Mouse (Mus musculus): Measurements from ENCODE around the gene D6Ertd527e. TPM values are rescaled to one million over a fixed set of nuclear protein-coding genes. Genes with fewer than 3 reads are reported as not detected.

D6Ertd527e gene
- total RNA-seq (2012; rRNA removed): 0.11 TPM in 1 of 2 replicates, not detected in the other

DNA sequence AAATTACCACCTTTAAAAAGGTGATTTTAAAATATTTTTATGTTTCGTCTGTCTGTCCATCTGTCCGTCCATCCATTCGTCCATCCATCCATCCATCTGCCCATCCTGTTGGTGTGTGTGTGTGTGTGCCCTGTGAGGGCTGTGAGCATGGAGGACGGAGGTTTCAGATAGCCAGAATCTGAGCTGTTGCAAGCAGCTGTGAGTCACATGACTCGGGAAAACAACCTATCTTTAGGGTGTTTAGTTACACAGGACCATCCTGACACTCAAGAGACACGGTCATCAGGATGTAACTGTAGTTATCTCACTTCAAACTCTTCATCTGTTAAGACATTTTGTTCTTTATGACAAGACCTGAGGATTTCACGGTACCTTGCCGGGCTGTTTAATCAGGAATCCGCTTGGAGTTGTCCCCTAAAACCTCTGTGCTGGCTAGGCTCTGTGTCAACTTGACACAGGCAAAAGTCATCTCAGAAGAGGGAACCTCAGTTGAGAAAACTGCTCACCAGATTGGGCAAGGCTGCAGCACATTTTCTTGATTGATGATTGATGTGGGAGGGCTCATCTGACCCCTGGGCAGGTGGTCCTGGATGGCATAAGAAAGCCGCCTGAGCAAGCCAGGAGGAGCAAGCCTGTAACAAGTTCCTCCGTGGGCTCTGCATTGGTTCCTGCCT is at the start of gene D6Ertd527e:
Gene D6Ertd527e (plus strand): TSS at position 624 of the 674 bp plus-strand sequence.
- Histone ChIP-seq H3K9ac (ENCODE audit: insufficient read depth, low read depth, low read length, poor library complexity, severe bottlenecking) (no peak within 1 kb of the TSS), H3K27ac (ENCODE audit: insufficient read depth, low read depth, low read length, poor library complexity, severe bottlenecking) (no peak within 1 kb of the TSS), H3K4me3 (ENCODE audit: insufficient read depth in 1 of 2, low read depth in 1 of 2, low read length in 2 of 2, poor library complexity in 1 of 2, severe bottlenecking in 1 of 2) (no peak within 1 kb of the TSS), H3K4me1 (ENCODE audit: control insufficient read depth in 2 of 2, insufficient read depth in 2 of 2, low read length in 2 of 2, poor library complexity in 1 of 2) (peaks cover 0 to 3% of the 10 kb centered on the region in 2 experiments; a peak in 1 of 4 replicates), H3K36me3 (ENCODE audit: control insufficient read depth, insufficient read depth, low read length, poor library complexity, severe bottlenecking) (no peaks in the 10 kb centered on the region), H3K9me3 (ENCODE audit: control insufficient read depth, insufficient read depth, low read depth, low read length) (no peaks in the 10 kb centered on the region)
- TF ChIP-seq MAFK (IDR thresholded peaks at IDR 0.05; ENCODE audit: insufficient read depth, low read depth, low read length) (no peak), ZC3H11A (IDR thresholded peaks at IDR 0.05; ENCODE audit: borderline replicate concordance, low read depth, low read length) (no peak), HCFC1 (IDR thresholded peaks at IDR 0.05; ENCODE audit: borderline replicate concordance, insufficient read depth, low read length) (no peak), ZNF384 (IDR thresholded peaks at IDR 0.05; ENCODE audit: low read depth, low read length) (no peak), CHD2 (IDR thresholded peaks at IDR 0.05; ENCODE audit: low read depth, low read length) (no peak)
- in situ Hi-C loops (cut with MboI; ENCODE audit: low sequenced_read_pairs in 2 of 2, unreplicated experiment in 2 of 2): loop anchor here (25.0 kb wide), 1 partner anchor 208 kb away; no protein-coding TSS in a partner anchor
- no peak for DNase-seq (ENCODE audit: low read depth, low spot score)

DNA sequence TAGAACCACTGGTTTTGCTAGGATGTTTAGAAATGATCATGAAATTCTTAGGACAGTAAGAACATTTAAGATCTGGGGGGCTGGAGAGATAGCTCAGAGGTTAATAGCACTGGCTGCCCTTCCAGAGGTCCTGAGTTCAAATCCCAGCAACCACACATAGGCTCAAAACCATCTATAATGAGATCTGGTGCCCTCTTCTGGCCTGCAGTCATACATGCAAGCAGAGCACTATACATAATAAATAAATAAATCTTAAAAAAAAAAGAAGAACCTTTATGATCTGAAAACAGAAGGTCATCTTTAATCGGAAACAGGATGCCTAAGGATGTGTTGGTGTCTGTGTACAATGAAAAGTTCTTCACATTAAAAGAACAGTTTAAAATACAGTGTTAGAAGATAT is 44.8 kb upstream of the D6Ertd527e start:
- in situ Hi-C loops (cut with MboI; ENCODE audit: low sequenced_read_pairs in 2 of 2, unreplicated experiment in 2 of 2): no loop called here
- no peaks in the 10 kb centered on the region for H3K9me3 ChIP-seq (ENCODE audit: control insufficient read depth, insufficient read depth, low read depth, low read length)
- no peak for DNase-seq (ENCODE audit: low read depth, low spot score)
- H3K4me3 ChIP-seq (ENCODE audit: insufficient read depth in 1 of 2, low read depth in 1 of 2, low read length in 2 of 2, poor library complexity in 1 of 2, severe bottlenecking in 1 of 2): no peak overlapping the region
- H3K4me1 ChIP-seq (ENCODE audit: control insufficient read depth in 2 of 2, insufficient read depth in 2 of 2, low read length in 2 of 2, poor library complexity in 1 of 2): no peaks in the 10 kb centered on the region
- no peak for TF ChIP-seq MAFK (IDR thresholded peaks at IDR 0.05; ENCODE audit: insufficient read depth, low read depth, low read length)
- TF ChIP-seq HCFC1 (IDR thresholded peaks at IDR 0.05; ENCODE audit: borderline replicate concordance, insufficient read depth, low read length): no peak
- TF ChIP-seq CHD2 (IDR thresholded peaks at IDR 0.05; ENCODE audit: low read depth, low read length): no peak
- no peak for TF ChIP-seq ZC3H11A (IDR thresholded peaks at IDR 0.05; ENCODE audit: borderline replicate concordance, low read depth, low read length)
- TF ChIP-seq ZNF384 (IDR thresholded peaks at IDR 0.05; ENCODE audit: low read depth, low read length): no peak
- H3K27ac ChIP-seq (ENCODE audit: insufficient read depth, low read depth, low read length, poor library complexity, severe bottlenecking): no peak overlapping the region
- H3K9ac ChIP-seq (ENCODE audit: insufficient read depth, low read depth, low read length, poor library complexity, severe bottlenecking): no peak overlapping the region
- H3K36me3 ChIP-seq (ENCODE audit: control insufficient read depth, insufficient read depth, low read length, poor library complexity, severe bottlenecking): peaks cover 8% of the 10 kb centered on the region

DNA sequence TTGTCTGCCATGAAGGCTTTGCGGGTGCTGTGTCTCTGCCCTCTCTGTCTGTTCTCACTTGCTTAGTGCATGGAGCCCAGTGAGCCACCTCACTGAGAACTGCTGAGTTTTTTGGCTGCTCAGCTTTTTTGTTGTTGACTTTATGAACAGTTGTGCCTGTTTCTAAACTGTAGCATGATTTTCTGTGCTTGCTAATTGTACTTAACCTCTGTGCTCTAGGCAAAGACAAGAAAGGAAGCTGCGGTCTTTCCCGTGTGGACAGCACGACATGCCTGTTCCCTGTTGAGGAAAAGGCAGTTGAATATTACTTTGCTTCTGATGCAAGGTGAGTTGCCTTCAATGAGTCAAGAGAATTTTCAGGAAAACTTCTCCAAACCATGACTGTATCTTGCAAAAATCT is 41.0 kb upstream of the D6Ertd527e start:
- TF ChIP-seq CHD2 (IDR thresholded peaks at IDR 0.05; ENCODE audit: low read depth, low read length) (no peak), ZNF384 (IDR thresholded peaks at IDR 0.05; ENCODE audit: low read depth, low read length) (no peak), MAFK (IDR thresholded peaks at IDR 0.05; ENCODE audit: insufficient read depth, low read depth, low read length) (no peak), HCFC1 (IDR thresholded peaks at IDR 0.05; ENCODE audit: borderline replicate concordance, insufficient read depth, low read length) (no peak), ZC3H11A (IDR thresholded peaks at IDR 0.05; ENCODE audit: borderline replicate concordance, low read depth, low read length) (no peak)

DNA sequence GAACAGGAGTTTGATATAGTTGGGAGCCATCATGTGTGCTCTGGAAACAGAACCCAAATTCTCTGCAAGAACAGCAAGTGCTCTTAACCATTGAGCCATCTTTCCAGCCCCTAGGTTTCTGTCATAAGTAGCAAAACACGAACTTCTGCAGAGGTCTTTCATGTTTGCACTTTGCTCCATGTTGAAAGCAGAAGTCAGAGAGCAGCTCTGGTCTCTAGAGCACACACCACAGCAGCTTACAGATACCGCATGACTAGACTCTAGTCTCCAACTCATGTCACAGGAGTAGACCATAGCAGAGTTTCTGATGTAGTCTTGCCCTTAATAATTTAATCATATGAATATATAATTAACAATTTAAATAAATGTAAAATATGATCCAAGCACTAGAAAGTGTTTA is 36.3 kb upstream of the D6Ertd527e start:
- DNase-seq (ENCODE audit: low read depth, low spot score): no peak
- TF ChIP-seq HCFC1 (IDR thresholded peaks at IDR 0.05; ENCODE audit: borderline replicate concordance, insufficient read depth, low read length): no peak
- no peak for TF ChIP-seq ZNF384 (IDR thresholded peaks at IDR 0.05; ENCODE audit: low read depth, low read length)
- TF ChIP-seq MAFK (IDR thresholded peaks at IDR 0.05; ENCODE audit: insufficient read depth, low read depth, low read length): no peak
- no peak for TF ChIP-seq ZC3H11A (IDR thresholded peaks at IDR 0.05; ENCODE audit: borderline replicate concordance, low read depth, low read length)
- TF ChIP-seq CHD2 (IDR thresholded peaks at IDR 0.05; ENCODE audit: low read depth, low read length): no peak
- Histone ChIP-seq H3K9ac (ENCODE audit: insufficient read depth, low read depth, low read length, poor library complexity, severe bottlenecking) (no peak overlapping the region), H3K9me3 (ENCODE audit: control insufficient read depth, insufficient read depth, low read depth, low read length) (no peaks in the 10 kb centered on the region), H3K4me3 (ENCODE audit: insufficient read depth in 1 of 2, low read depth in 1 of 2, low read length in 2 of 2, poor library complexity in 1 of 2, severe bottlenecking in 1 of 2) (no peak overlapping the region), H3K4me1 (ENCODE audit: control insufficient read depth in 2 of 2, insufficient read depth in 2 of 2, low read length in 2 of 2, poor library complexity in 1 of 2) (peaks cover 0 to 1% of the 10 kb centered on the region in 2 experiments; a peak in 1 of 4 replicates), H3K36me3 (ENCODE audit: control insufficient read depth, insufficient read depth, low read length, poor library complexity, severe bottlenecking) (peaks cover 12% of the 10 kb centered on the region), H3K27ac (ENCODE audit: insufficient read depth, low read depth, low read length, poor library complexity, severe bottlenecking) (no peak overlapping the region)
- in situ Hi-C loops (cut with MboI; ENCODE audit: low sequenced_read_pairs in 2 of 2, unreplicated experiment in 2 of 2): no loop called here

More for the DNA sequence above, 41.0 kb upstream of the D6Ertd527e start:
- in situ Hi-C loops (cut with MboI; ENCODE audit: low sequenced_read_pairs in 2 of 2, unreplicated experiment in 2 of 2): no loop called here
- no peak for DNase-seq (ENCODE audit: low read depth, low spot score)
- peaks cover 0 to 1% of the 10 kb centered on the region in 2 experiments; a peak in 1 of 4 replicates for H3K4me1 ChIP-seq (ENCODE audit: control insufficient read depth in 2 of 2, insufficient read depth in 2 of 2, low read length in 2 of 2, poor library complexity in 1 of 2)
- no peak overlapping the region for H3K9ac ChIP-seq (ENCODE audit: insufficient read depth, low read depth, low read length, poor library complexity, severe bottlenecking)
- peaks cover 12% of the 10 kb centered on the region for H3K36me3 ChIP-seq (ENCODE audit: control insufficient read depth, insufficient read depth, low read length, poor library complexity, severe bottlenecking)
- H3K4me3 ChIP-seq (ENCODE audit: insufficient read depth in 1 of 2, low read depth in 1 of 2, low read length in 2 of 2, poor library complexity in 1 of 2, severe bottlenecking in 1 of 2): no peak overlapping the region
- no peaks in the 10 kb centered on the region for H3K9me3 ChIP-seq (ENCODE audit: control insufficient read depth, insufficient read depth, low read depth, low read length)
- no peak overlapping the region for H3K27ac ChIP-seq (ENCODE audit: insufficient read depth, low read depth, low read length, poor library complexity, severe bottlenecking)

All from ES-E14 (cell line).